Mouse (Mus musculus) thymus, postnatal 4 days (tissue): ENCODE results near the gene Raf1.

Experiments used
- DNase-seq: peaks from one replicate; pipeline ENCODE4 v3.0.0; 2021

The Raf1 gene

GRCm38 (mm10) chr6:115676452-115677128 is at the start of gene Raf1:
Gene Raf1 (minus strand): TSS chr6:115676635.
- DNase-seq, result peak; percentile 98

- DNase-seq, result no peak
These were observed 45.8 kb upstream of the Raf1 start for GRCm38 (mm10) chr6:115722246-115722645.

- DNase-seq, result peak; percentile 65
These were observed 41.5 kb upstream of the Raf1 start for GRCm38 (mm10) chr6:115717715-115718558.

GRCm38 (mm10) chr6:115717101-115717652 is 40.7 kb upstream of the Raf1 start:
- peak; percentile 57 for DNase-seq

GRCm38 (mm10) chr6:115711261-115711660 is 34.8 kb upstream of the Raf1 start:
- DNase-seq, result no peak

- DNase-seq, result no peak
These were observed 26.5 kb upstream of the Raf1 start for GRCm38 (mm10) chr6:115702901-115703300.

- peak; percentile 40 for DNase-seq
These were observed 24.9 kb upstream of the Raf1 start for GRCm38 (mm10) chr6:115701302-115701701.

- no peak for DNase-seq
These were observed 24.3 kb upstream of the Raf1 start for GRCm38 (mm10) chr6:115700778-115701177.

- peak; percentile 35 for DNase-seq
These were observed 22.3 kb upstream of the Raf1 start for GRCm38 (mm10) chr6:115698699-115699098.

GRCm38 (mm10) chr6:115697739-115698558 is 21.5 kb upstream of the Raf1 start:
- DNase-seq, result no peak

- DNase-seq, result no peak
These were observed 20.3 kb upstream of the Raf1 start for GRCm38 (mm10) chr6:115696707-115697215.

- DNase-seq, result no peak
These were observed 18.7 kb upstream of the Raf1 start for GRCm38 (mm10) chr6:115695124-115695523.

- no peak for DNase-seq
These were observed 18.0 kb upstream of the Raf1 start for GRCm38 (mm10) chr6:115694441-115694842.

GRCm38 (mm10) chr6:115692963-115693730 is 16.7 kb upstream of the Raf1 start:
- peak; percentile 70 for DNase-seq

- no peak for DNase-seq
These were observed 15.9 kb upstream of the Raf1 start for GRCm38 (mm10) chr6:115692163-115692950.

GRCm38 (mm10) chr6:115690105-115690504 is 13.7 kb upstream of the Raf1 start:
- no peak for DNase-seq

GRCm38 (mm10) chr6:115688589-115688988 is 12.2 kb upstream of the Raf1 start:
- no peak for DNase-seq

- DNase-seq, result no peak
These were observed 11.3 kb upstream of the Raf1 start for GRCm38 (mm10) chr6:115687753-115688152.

GRCm38 (mm10) chr6:115684851-115685646 is 8.6 kb upstream of the Raf1 start:
- DNase-seq, result no peak

- DNase-seq, result no peak
These were observed 7.8 kb upstream of the Raf1 start for GRCm38 (mm10) chr6:115684271-115684670.
